Mouse (Mus musculus): Measurements from ENCODE around the gene Dnah11. TPM values are rescaled to one million over a fixed set of nuclear protein-coding genes. Genes with fewer than 3 reads are reported as not detected.

The Dnah11 gene
- polyA plus RNA-seq, 1 experiment from 2014 or later, result 0.29 TPM

- WGBS, result 90% methylated on average over 9 of the region's 9 CpGs
- Histone ChIP-seq H3K9me3 (ENCODE audit: control insufficient read depth, low read length) (no peaks in the 10 kb centered on the region), H3K4me3 (ENCODE audit: low read depth, low read length) (no peak overlapping the region), H3K27ac (ENCODE audit: low read depth, low read length) (no peak overlapping the region), H3K27me3 (ENCODE audit: control insufficient read depth, insufficient read depth, low read length) (no peaks in the 10 kb centered on the region), H3K36me3 (ENCODE audit: control insufficient read depth, insufficient read depth, low read length) (no peaks in the 10 kb centered on the region), H3K9ac (ENCODE audit: low read length) (no peak overlapping the region), H3K4me2 (no peak overlapping the region), H3K4me1 (ENCODE audit: control insufficient read depth, insufficient read depth, low read length) (no peaks in the 10 kb centered on the region)
- ATAC-seq (ENCODE audit: low FRiP score) (no peak), DNase-seq (ENCODE audit: low spot score, missing footprints) (peak; percentile 6)
Measured at GRCm38 (mm10) chr12:118078434-118078989, 120.3 kb downstream of the Dnah11 start.

- no peaks in the 10 kb centered on the region for H3K9me3 ChIP-seq (ENCODE audit: control insufficient read depth, low read length)
- 88% methylated on average over 3 of the region's 3 CpGs for WGBS
- ATAC-seq (ENCODE audit: low FRiP score) (no peak), DNase-seq (ENCODE audit: low spot score, missing footprints) (no peak)
- no peak overlapping the region for H3K4me2 ChIP-seq
- H3K4me1 ChIP-seq (ENCODE audit: control insufficient read depth, insufficient read depth, low read length), result no peaks in the 10 kb centered on the region
- H3K27me3 ChIP-seq (ENCODE audit: control insufficient read depth, insufficient read depth, low read length), result no peaks in the 10 kb centered on the region
- no peak overlapping the region for H3K4me3 ChIP-seq (ENCODE audit: low read depth, low read length)
- H3K36me3 ChIP-seq (ENCODE audit: control insufficient read depth, insufficient read depth, low read length), result no peaks in the 10 kb centered on the region
- H3K27ac ChIP-seq (ENCODE audit: low read depth, low read length), result no peak overlapping the region
- no peak overlapping the region for H3K9ac ChIP-seq (ENCODE audit: low read length)
Measured at GRCm38 (mm10) chr12:118076802-118077201, 122.0 kb downstream of the Dnah11 start.

- DNase-seq (ENCODE audit: low spot score, missing footprints) (no peak), ATAC-seq (ENCODE audit: low FRiP score) (no peak)
- 77% methylated on average over 3 of the region's 3 CpGs for WGBS
- Histone ChIP-seq H3K9me3 (ENCODE audit: control insufficient read depth, low read length) (no peaks in the 10 kb centered on the region), H3K4me3 (ENCODE audit: low read depth, low read length) (no peak overlapping the region), H3K4me2 (no peak overlapping the region), H3K4me1 (ENCODE audit: control insufficient read depth, insufficient read depth, low read length) (no peaks in the 10 kb centered on the region), H3K9ac (ENCODE audit: low read length) (no peak overlapping the region), H3K27me3 (ENCODE audit: control insufficient read depth, insufficient read depth, low read length) (no peaks in the 10 kb centered on the region), H3K27ac (ENCODE audit: low read depth, low read length) (no peak overlapping the region), H3K36me3 (ENCODE audit: control insufficient read depth, insufficient read depth, low read length) (no peaks in the 10 kb centered on the region)
Measured at GRCm38 (mm10) chr12:118072181-118072872, 126.5 kb downstream of the Dnah11 start.

- no peak overlapping the region for H3K4me2 ChIP-seq
- no peaks in the 10 kb centered on the region for H3K27me3 ChIP-seq (ENCODE audit: control insufficient read depth, insufficient read depth, low read length)
- H3K36me3 ChIP-seq (ENCODE audit: control insufficient read depth, insufficient read depth, low read length), result no peaks in the 10 kb centered on the region
- H3K9me3 ChIP-seq (ENCODE audit: control insufficient read depth, low read length), result no peaks in the 10 kb centered on the region
- H3K4me3 ChIP-seq (ENCODE audit: low read depth, low read length), result no peak overlapping the region
- no peak for DNase-seq (ENCODE audit: low spot score, missing footprints)
- 87% methylated on average over 1 of the region's 1 CpGs for WGBS
- no peaks in the 10 kb centered on the region for H3K4me1 ChIP-seq (ENCODE audit: control insufficient read depth, insufficient read depth, low read length)
- H3K9ac ChIP-seq (ENCODE audit: low read length), result no peak overlapping the region
- H3K27ac ChIP-seq (ENCODE audit: low read depth, low read length), result no peak overlapping the region
- no peak for ATAC-seq (ENCODE audit: low FRiP score)
Measured at GRCm38 (mm10) chr12:118071667-118072066, 127.2 kb downstream of the Dnah11 start.

GRCm38 (mm10) chr12:118068785-118069184 is 130.1 kb downstream of the Dnah11 start:
- H3K27ac ChIP-seq (ENCODE audit: low read depth, low read length), result no peak overlapping the region
- H3K9ac ChIP-seq (ENCODE audit: low read length), result no peak overlapping the region
- H3K36me3 ChIP-seq (ENCODE audit: control insufficient read depth, insufficient read depth, low read length), result no peaks in the 10 kb centered on the region
- ATAC-seq (ENCODE audit: low FRiP score) (no peak), DNase-seq (ENCODE audit: low spot score, missing footprints) (no peak)
- no peaks in the 10 kb centered on the region for H3K27me3 ChIP-seq (ENCODE audit: control insufficient read depth, insufficient read depth, low read length)
- WGBS, result 75% methylated on average over 4 of the region's 4 CpGs
- no peak overlapping the region for H3K4me3 ChIP-seq (ENCODE audit: low read depth, low read length)
- no peaks in the 10 kb centered on the region for H3K4me1 ChIP-seq (ENCODE audit: control insufficient read depth, insufficient read depth, low read length)
- no peaks in the 10 kb centered on the region for H3K9me3 ChIP-seq (ENCODE audit: control insufficient read depth, low read length)
- no peak overlapping the region for H3K4me2 ChIP-seq

GRCm38 (mm10) chr12:118062343-118062742 is 136.5 kb downstream of the Dnah11 start:
- no peak overlapping the region for H3K4me3 ChIP-seq (ENCODE audit: low read depth, low read length)
- no peaks in the 10 kb centered on the region for H3K27me3 ChIP-seq (ENCODE audit: control insufficient read depth, insufficient read depth, low read length)
- H3K9me3 ChIP-seq (ENCODE audit: control insufficient read depth, low read length), result no peaks in the 10 kb centered on the region
- H3K36me3 ChIP-seq (ENCODE audit: control insufficient read depth, insufficient read depth, low read length), result no peaks in the 10 kb centered on the region
- ATAC-seq (ENCODE audit: low FRiP score) (no peak), DNase-seq (ENCODE audit: low spot score, missing footprints) (no peak)
- H3K9ac ChIP-seq (ENCODE audit: low read length), result no peak overlapping the region
- WGBS, result 96% methylated on average over 6 of the region's 6 CpGs
- no peak overlapping the region for H3K27ac ChIP-seq (ENCODE audit: low read depth, low read length)
- H3K4me1 ChIP-seq (ENCODE audit: control insufficient read depth, insufficient read depth, low read length), result no peaks in the 10 kb centered on the region
- H3K4me2 ChIP-seq, result no peak overlapping the region

- ATAC-seq (ENCODE audit: low FRiP score) (no peak), DNase-seq (ENCODE audit: low spot score, missing footprints) (no peak)
- H3K4me2 ChIP-seq, result no peak overlapping the region
- H3K4me3 ChIP-seq (ENCODE audit: low read depth, low read length), result no peak overlapping the region
- H3K27ac ChIP-seq (ENCODE audit: low read depth, low read length), result no peak overlapping the region
- no peaks in the 10 kb centered on the region for H3K36me3 ChIP-seq (ENCODE audit: control insufficient read depth, insufficient read depth, low read length)
- H3K9ac ChIP-seq (ENCODE audit: low read length), result no peak overlapping the region
- H3K4me1 ChIP-seq (ENCODE audit: control insufficient read depth, insufficient read depth, low read length), result no peaks in the 10 kb centered on the region
- 81% methylated on average over 10 of the region's 10 CpGs for WGBS
- no peaks in the 10 kb centered on the region for H3K27me3 ChIP-seq (ENCODE audit: control insufficient read depth, insufficient read depth, low read length)
- H3K9me3 ChIP-seq (ENCODE audit: control insufficient read depth, low read length), result no peaks in the 10 kb centered on the region
Measured at GRCm38 (mm10) chr12:118056876-118057275, 142.0 kb downstream of the Dnah11 start.

- 90% methylated on average over 4 of the region's 4 CpGs for WGBS
- no peak overlapping the region for H3K27ac ChIP-seq (ENCODE audit: low read depth, low read length)
Measured at GRCm38 (mm10) chr12:118045381-118045780, 153.5 kb downstream of the Dnah11 start.

GRCm38 (mm10) chr12:118043130-118043647 is 155.7 kb downstream of the Dnah11 start:
- no peak for ATAC-seq (ENCODE audit: low FRiP score)
- WGBS, result 88% methylated on average over 1 of the region's 1 CpGs

More at GRCm38 (mm10) chr12:118045381-118045780, 153.5 kb downstream of the Dnah11 start:
- Histone ChIP-seq H3K4me2 (no peak overlapping the region), H3K27me3 (ENCODE audit: control insufficient read depth, insufficient read depth, low read length) (no peaks in the 10 kb centered on the region), H3K36me3 (ENCODE audit: control insufficient read depth, insufficient read depth, low read length) (no peaks in the 10 kb centered on the region), H3K9ac (ENCODE audit: low read length) (no peak overlapping the region), H3K4me3 (ENCODE audit: low read depth, low read length) (no peak overlapping the region), H3K9me3 (ENCODE audit: control insufficient read depth, low read length) (no peaks in the 10 kb centered on the region), H3K4me1 (ENCODE audit: control insufficient read depth, insufficient read depth, low read length) (peaks cover 2% of the 10 kb centered on the region; the same call in 1 of the 2 replicates)
- DNase-seq (ENCODE audit: low spot score, missing footprints), result no peak
- no peak for ATAC-seq (ENCODE audit: low FRiP score)

More at GRCm38 (mm10) chr12:118043130-118043647, 155.7 kb downstream of the Dnah11 start:
- H3K9ac ChIP-seq (ENCODE audit: low read length), result no peak overlapping the region
- H3K4me2 ChIP-seq, result no peak overlapping the region
- no peaks in the 10 kb centered on the region for H3K9me3 ChIP-seq (ENCODE audit: control insufficient read depth, low read length)
- H3K4me1 ChIP-seq (ENCODE audit: control insufficient read depth, insufficient read depth, low read length), result no peaks in the 10 kb centered on the region
- no peaks in the 10 kb centered on the region for H3K36me3 ChIP-seq (ENCODE audit: control insufficient read depth, insufficient read depth, low read length)
- H3K27ac ChIP-seq (ENCODE audit: low read depth, low read length), result no peak overlapping the region
- DNase-seq (ENCODE audit: low spot score, missing footprints), result no peak
- H3K27me3 ChIP-seq (ENCODE audit: control insufficient read depth, insufficient read depth, low read length), result no peaks in the 10 kb centered on the region
- H3K4me3 ChIP-seq (ENCODE audit: low read depth, low read length), result no peak overlapping the region
